Mouse (Mus musculus): Measurements from ENCODE around the gene Fabp7.

The Fabp7 gene

GRCm38 (mm10) chr10:57784876-57785150 is at the start of gene Fabp7:
Gene Fabp7, plus strand, starts transcription at chr10:57784881.
- DNase-seq (ENCODE audit: low read depth) = no peak

- DNase-seq (ENCODE audit: low read depth) = no peak
Observed at GRCm38 (mm10) chr10:57740733-57741132, 43.9 kb upstream of the Fabp7 start.

GRCm38 (mm10) chr10:57741351-57741750 is 43.3 kb upstream of the Fabp7 start:
- no peak for DNase-seq (ENCODE audit: low read depth)

- DNase-seq (ENCODE audit: low read depth) = no peak
Observed at GRCm38 (mm10) chr10:57743045-57743444, 41.6 kb upstream of the Fabp7 start.

GRCm38 (mm10) chr10:57743606-57744016 is 41.1 kb upstream of the Fabp7 start:
- peak; percentile 84 for DNase-seq (ENCODE audit: low read depth)

DNA sequence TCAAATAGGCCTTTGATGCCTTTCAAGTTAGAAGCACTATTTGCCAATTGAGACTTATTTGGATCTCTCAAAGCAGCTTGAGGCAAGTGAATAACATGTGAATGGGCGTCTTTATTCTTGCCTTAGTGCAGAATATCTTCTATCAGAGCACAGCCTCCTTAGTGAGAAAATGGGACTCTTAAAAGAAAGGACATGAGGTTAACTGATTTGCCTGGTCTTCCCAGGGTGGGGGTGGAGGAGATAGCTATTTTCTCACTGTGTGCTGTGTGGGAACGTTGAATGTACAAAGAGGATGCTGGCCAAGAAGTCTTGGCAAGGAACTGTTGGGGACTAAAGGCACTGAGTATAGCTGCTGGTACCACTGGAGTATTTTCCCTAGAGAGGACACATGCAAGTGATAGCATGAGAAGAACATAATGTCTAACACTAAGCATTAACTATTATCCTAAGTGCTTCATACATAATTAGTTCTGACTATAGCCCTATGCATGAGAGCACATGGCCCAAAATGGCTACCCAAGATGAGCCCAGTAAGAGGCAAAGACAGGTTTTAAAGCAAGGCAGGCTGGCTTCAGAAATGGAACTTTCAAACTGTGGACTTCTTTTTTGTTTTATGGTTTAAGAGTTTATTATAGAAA is 40.4 kb upstream of the Fabp7 start:
- DNase-seq (ENCODE audit: low read depth) = no peak

GRCm38 (mm10) chr10:57745452-57745851 is 39.2 kb upstream of the Fabp7 start:
- no peak for DNase-seq (ENCODE audit: low read depth)

DNA sequence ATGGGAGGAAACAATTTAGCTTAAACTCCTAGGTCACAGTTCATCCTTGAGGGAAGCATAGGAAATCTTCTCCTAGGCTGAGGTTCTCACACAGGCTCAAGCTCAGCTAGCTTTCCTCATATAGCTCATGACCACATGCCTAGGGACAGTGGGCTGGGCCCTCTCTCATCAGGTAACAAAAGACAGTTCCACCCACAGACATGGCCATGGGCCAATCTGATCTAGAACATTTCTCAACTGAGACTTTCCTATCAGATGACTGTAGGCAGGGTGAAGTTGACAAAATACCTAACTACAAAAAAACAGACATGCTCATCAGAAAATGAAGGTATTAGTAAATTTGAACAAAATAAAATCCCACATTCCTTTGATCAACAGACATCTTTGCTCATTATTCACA is 37.6 kb upstream of the Fabp7 start:
- DNase-seq (ENCODE audit: low read depth) = no peak

DNA sequence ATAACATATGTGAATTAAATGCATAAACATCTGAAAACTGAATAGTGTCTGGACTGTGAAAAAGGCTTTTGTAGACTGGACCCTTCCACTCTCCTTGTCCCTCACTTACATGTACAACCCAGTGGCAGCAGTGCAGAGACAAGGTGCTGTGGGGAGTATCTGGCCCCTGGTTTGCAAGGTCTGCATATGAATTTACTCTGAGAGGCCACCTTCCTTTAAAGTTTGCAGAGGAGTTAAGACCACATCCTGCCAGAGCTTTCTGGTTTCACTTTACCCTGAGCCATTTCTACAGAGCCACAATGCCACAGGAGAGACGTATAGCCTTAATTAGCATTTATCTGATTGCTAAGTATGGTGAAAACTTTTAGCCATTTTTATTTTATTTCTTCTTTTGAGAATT is 31.3 kb upstream of the Fabp7 start:
- DNase-seq (ENCODE audit: low read depth) = no peak

GRCm38 (mm10) chr10:57755201-57755736 is 29.4 kb upstream of the Fabp7 start:
- DNase-seq (ENCODE audit: low read depth) = no peak

DNA sequence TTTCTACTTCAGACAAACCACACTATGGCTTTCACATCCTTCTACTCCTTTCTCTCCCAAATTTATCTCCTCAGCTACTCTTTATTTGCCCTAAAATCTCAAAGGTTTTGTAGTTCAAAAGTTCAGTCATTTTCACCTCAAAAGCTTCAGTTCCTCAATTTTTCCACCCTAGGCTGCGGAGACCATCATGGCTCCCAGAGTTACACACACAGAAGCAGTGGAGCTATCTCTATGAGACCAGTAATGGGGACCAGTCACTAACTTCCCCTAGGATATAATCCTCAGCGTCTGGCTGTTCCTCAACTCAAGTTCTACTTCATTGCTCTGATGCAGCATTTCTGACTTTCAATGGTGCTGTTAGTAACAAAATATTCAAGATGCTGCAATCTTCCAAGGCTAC is 25.7 kb upstream of the Fabp7 start:
- no peak for DNase-seq (ENCODE audit: low read depth)

GRCm38 (mm10) chr10:57760694-57761093 is 24.0 kb upstream of the Fabp7 start:
- no peak for DNase-seq (ENCODE audit: low read depth)

DNA sequence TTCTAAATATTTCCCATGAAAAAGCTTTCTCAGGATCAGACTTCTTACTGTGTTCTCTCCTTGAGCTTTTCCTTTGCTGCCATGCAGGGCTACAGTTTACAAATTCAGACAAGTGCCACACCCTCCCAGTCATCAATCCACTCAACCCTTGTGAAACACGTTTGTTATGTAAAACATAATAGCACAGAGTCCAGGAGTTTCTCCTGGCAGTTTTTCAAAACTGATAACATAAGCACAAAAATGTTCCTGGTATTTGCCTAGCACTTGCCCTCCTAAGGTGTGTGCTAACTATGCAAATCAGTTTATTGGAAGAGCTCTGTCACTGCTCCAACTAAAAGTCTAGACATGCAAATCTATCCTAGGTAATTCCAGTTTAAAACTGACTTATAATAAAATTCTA is 21.6 kb upstream of the Fabp7 start:
- no peak for DNase-seq (ENCODE audit: low read depth)

DNA sequence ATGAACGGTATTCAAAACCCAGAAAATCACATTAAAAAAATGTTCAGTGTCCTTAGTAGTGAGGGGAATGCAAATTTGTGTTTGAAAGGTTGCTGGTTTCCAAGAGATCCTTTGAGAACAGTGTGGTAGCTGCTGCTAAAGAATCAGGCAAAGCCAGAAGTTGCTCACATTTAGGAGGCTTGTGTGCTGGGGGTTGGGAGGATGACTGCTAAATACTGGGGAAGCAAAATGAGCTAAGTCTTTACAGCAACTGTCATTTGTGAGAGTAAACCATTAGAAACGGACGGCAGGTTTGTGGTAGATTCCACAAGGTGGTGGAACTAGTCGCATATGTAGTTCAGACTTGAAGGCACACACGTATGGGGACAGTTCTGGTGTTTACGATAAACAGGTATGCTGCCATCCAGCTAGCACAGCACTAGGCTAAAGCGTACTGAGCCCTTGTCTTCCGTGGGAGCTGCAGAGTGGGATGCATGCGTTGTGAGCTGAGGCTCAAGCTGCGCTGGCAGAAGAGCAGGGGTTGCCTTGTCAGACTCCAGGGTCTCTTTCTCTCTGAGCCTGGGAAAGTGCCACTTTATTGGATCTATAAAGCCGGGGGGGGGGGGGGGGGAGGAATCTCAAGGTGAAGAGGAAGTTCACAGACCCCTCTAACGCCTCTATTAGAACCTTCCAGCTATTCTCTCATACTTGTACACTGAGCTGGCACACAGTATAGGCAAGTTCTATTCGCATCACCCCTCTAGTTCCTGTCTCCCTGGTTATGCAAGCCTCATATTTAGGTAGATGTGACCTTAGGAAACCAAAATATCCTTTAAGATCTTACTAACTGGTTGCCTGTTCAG is 1.2 kb upstream of the Fabp7 start:
- no peak for DNase-seq (ENCODE audit: low read depth)

- peak; percentile 70 for DNase-seq (ENCODE audit: low read depth)
Observed at GRCm38 (mm10) chr10:57784131-57784875, 378 bp upstream of the Fabp7 start.

DNA sequence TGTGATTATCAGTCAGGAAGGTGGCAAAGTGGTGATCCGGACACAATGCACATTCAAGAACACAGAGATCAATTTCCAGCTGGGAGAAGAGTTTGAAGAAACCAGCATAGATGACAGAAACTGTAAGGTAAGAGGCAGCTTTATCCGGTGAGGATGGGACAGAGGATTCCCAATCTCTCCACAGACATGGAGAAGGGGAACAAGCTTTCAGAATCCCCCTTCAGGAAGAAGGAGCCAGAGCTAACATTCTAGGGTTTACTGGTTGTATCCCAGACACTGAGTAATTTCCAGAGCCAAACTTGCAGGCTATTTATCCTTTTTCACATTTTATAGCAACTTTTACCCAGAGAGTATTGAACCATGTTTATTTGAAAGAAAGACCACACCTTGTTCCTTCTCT is 871 bp downstream of the Fabp7 start:
- DNase-seq (ENCODE audit: low read depth) = no peak

- DNase-seq (ENCODE audit: low read depth) = no peak
Observed at GRCm38 (mm10) chr10:57792957-57793356, 8.3 kb downstream of the Fabp7 start.

DNA sequence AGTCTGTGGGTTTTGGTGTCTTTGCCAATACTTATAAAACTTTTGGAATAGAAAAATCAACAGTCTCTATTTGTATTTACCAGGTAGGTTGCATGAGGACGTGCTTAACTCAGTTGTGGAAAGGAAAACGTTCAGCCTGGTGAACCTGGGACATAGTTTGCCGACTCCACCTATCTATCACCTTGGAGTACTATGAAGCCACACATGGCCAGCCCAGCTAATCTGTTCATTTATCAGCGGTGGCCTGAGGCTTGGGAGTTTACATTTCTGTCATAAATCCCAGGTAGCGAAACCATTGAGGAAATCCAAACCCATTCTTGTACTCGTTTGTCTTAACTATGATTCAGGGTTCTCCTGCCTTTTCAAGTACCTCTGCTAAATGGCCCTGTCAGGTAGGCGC is 9.3 kb downstream of the Fabp7 start, which contains the start of gene Smpdl3a:
Gene Smpdl3a, plus strand, starts transcription at position 318 of the 400 bp plus-strand sequence.
- no peak for DNase-seq (ENCODE audit: low read depth)

- DNase-seq (ENCODE audit: low read depth) = no peak
Observed at GRCm38 (mm10) chr10:57794491-57795461, 10.1 kb downstream of the Fabp7 start.

DNA sequence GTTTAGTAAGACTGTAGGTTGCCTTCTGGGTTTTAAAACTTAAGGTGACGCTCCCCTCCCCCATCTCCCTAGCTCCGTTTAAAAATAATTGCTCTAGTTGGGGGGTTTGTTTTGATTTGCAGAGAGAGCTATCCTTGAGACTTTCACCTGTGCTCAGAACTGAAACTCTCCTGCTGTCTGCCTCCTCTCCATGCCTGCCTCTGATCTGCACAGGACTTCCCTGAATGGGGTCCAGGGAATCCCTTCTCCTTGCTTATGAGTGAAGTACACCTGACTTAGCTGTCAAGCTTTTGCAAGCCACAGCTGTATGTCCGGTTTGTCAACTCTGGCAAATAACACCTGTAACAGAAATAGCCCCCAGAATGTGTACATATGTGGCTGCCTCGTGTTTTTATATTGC is 10.9 kb downstream of the Fabp7 start:
- DNase-seq (ENCODE audit: low read depth) = no peak

- no peak for DNase-seq (ENCODE audit: low read depth)
Observed at GRCm38 (mm10) chr10:57796057-57796456, 11.4 kb downstream of the Fabp7 start.

- no peak for DNase-seq (ENCODE audit: low read depth)
Observed at GRCm38 (mm10) chr10:57799486-57799885, 14.8 kb downstream of the Fabp7 start.

All from NIH3T3 (cell line).